Mouse (Mus musculus) liver, embryonic 11.5 days (tissue): ENCODE data around the gene Armh3. TPM values are rescaled to one million over a fixed set of nuclear protein-coding genes. Genes with fewer than 3 reads are reported as not detected.
A peak's percentile ranks its signal among the peaks of the same experiment; 100 is the strongest.

Experiments
- ATAC-seq: fragments of 200-750 bp; cut with Nextera tagmentation; replicated peaks from 2 replicates; pipeline ENCODE4 v1.8.0; 2017; ENCODE audit warnings: moderate number of reproducible peaks, mild to moderate bottlenecking, moderate TSS enrichment, moderate library complexity; ENCODE audit not compliant: low FRiP score
- DNase-seq: peaks from one replicate; pipeline ENCODE4 v3.0.0-alpha.2; 2017; ENCODE audit warnings: low spot score
- H3K27ac ChIP-seq: fragments of 300-500 bp; sonication (generic); 2 replicates; pipeline ENCODE4 v1.5.1; 2014; ENCODE audit warnings: mild to moderate bottlenecking, low read depth, low read length, control low read depth
- H3K27me3 ChIP-seq: fragments of 300-500 bp; sonication (generic); replicated peaks from 2 replicates; pipeline ENCODE4 v1.6.1; 2014; ENCODE audit warnings: low read length, mixed read lengths; ENCODE audit not compliant: control insufficient read depth, insufficient read depth
- H3K36me3 ChIP-seq: fragments of 300-500 bp; sonication (generic); 2 replicates; pipeline ENCODE4 v1.6.1; 2014; ENCODE audit warnings: mild to moderate bottlenecking, low read length, moderate library complexity, mixed read lengths; ENCODE audit not compliant: control insufficient read depth, insufficient read depth
- H3K4me1 ChIP-seq: fragments of 300-500 bp; sonication (generic); replicated peaks from 2 replicates; pipeline ENCODE4 v1.6.1; 2014; ENCODE audit warnings: low read length, mixed read lengths; ENCODE audit not compliant: control insufficient read depth, insufficient read depth
- H3K4me2 ChIP-seq: fragments of 300-500 bp; sonication (generic); 2 replicates; pipeline ENCODE4 v1.6.1; 2014; ENCODE audit warnings: mild to moderate bottlenecking, control low read depth, moderate library complexity
- H3K4me3 ChIP-seq: fragments of 300-500 bp; sonication (generic); 2 replicates; pipeline ENCODE4 v1.5.1; 2014; ENCODE audit warnings: low read depth, low read length, control low read depth
- H3K9ac ChIP-seq: fragments of 300-500 bp; sonication (generic); 2 replicates; pipeline ENCODE4 v1.6.1; 2014; ENCODE audit warnings: low read depth, low read length, control low read depth
- H3K9me3 ChIP-seq: fragments of 300-500 bp; sonication (generic); 2 replicates; pipeline ENCODE4 v1.6.1; 2016; ENCODE audit warnings: low read length, inconsistent platforms, mixed read lengths; ENCODE audit not compliant: control insufficient read depth
- WGBS: fragments of 180-500 bp; shearing (Covaris S2); extraction: QIAGEN DNeasy Blood & Tissue Kit; methylation state at CpG from one replicate; pipeline ENCODE4 v1.1.7; 2014; 5-methylcytosine and 5-hydroxymethylcytosine counted together
- polyA plus RNA-seq: library from polyadenylated mRNA; unstranded; fragments of >200 nt; fragmentation: Nextera tagmentation; extraction: Ambion mirVana; gene quantifications from 2 replicates; pipeline ENCODE4 v1.2.1, GENCODE M21; 2014

Gene Armh3
- polyA plus RNA-seq, 1 experiment from 2014 or later: 9.2 TPM

- H3K4me1 ChIP-seq: peaks cover 4% of the 10 kb centered on the region; the same call in 1 of the 2 replicates
- H3K4me2 ChIP-seq: peak overlapping the region; percentile 28
- 27% methylated on average over 10 of the region's 10 CpGs for WGBS
- no peaks in the 10 kb centered on the region for H3K9me3 ChIP-seq
- ATAC-seq (no peak), DNase-seq (peak; percentile 36)
- H3K27ac ChIP-seq: 0 out of 2 replicates have a peak overlapping the region, but pooled peaks have one; percentile 27
- no peak overlapping the region for H3K9ac ChIP-seq
- no peaks in the 10 kb centered on the region for H3K27me3 ChIP-seq
- H3K4me3 ChIP-seq: no peak overlapping the region
- H3K36me3 ChIP-seq: no peaks in the 10 kb centered on the region
These were observed 154.9 kb downstream of the Armh3 start for GRCm38 (mm10) chr19:45843424-45843823.

- Histone ChIP-seq H3K9ac (no peak overlapping the region), H3K36me3 (no peaks in the 10 kb centered on the region), H3K27ac (no peak overlapping the region), H3K4me2 (no peak overlapping the region), H3K4me3 (no peak overlapping the region), H3K9me3 (no peaks in the 10 kb centered on the region), H3K27me3 (no peaks in the 10 kb centered on the region), H3K4me1 (no peaks in the 10 kb centered on the region)
- no peak for ATAC-seq
- WGBS: 85% methylated on average over 12 of the region's 12 CpGs
- DNase-seq: no peak
These were observed 161.0 kb downstream of the Armh3 start for GRCm38 (mm10) chr19:45837050-45837994.

GRCm38 (mm10) chr19:45835490-45835889 lies 162.8 kb downstream of the Armh3 start:
- WGBS: 58% methylated on average over 10 of the region's 10 CpGs
- no peak overlapping the region for H3K4me2 ChIP-seq
- H3K36me3 ChIP-seq: no peaks in the 10 kb centered on the region
- no peak overlapping the region for H3K4me3 ChIP-seq
- no peak overlapping the region for H3K27ac ChIP-seq
- H3K9ac ChIP-seq: no peak overlapping the region
- H3K27me3 ChIP-seq: no peaks in the 10 kb centered on the region
- no peaks in the 10 kb centered on the region for H3K9me3 ChIP-seq
- DNase-seq: no peak
- no peak for ATAC-seq
- H3K4me1 ChIP-seq: no peaks in the 10 kb centered on the region

- H3K27me3 ChIP-seq: no peaks in the 10 kb centered on the region
- no peak overlapping the region for H3K4me3 ChIP-seq
- H3K27ac ChIP-seq: no peak overlapping the region
- H3K36me3 ChIP-seq: no peaks in the 10 kb centered on the region
- no peak overlapping the region for H3K4me2 ChIP-seq
- no peaks in the 10 kb centered on the region for H3K9me3 ChIP-seq
- 87% methylated on average over 10 of the region's 10 CpGs for WGBS
- H3K4me1 ChIP-seq: no peaks in the 10 kb centered on the region
- DNase-seq: no peak
- H3K9ac ChIP-seq: no peak overlapping the region
- ATAC-seq: no peak
These were observed 164.6 kb downstream of the Armh3 start for GRCm38 (mm10) chr19:45833665-45834064.

GRCm38 (mm10) chr19:45830679-45831078 lies 167.6 kb downstream of the Armh3 start:
- H3K4me1 ChIP-seq: no peaks in the 10 kb centered on the region
- DNase-seq: no peak
- H3K9ac ChIP-seq: no peak overlapping the region
- H3K36me3 ChIP-seq: 0 out of 2 replicates have a peak, but pooled peaks cover 2% of the 10 kb centered on the region
- H3K9me3 ChIP-seq: no peaks in the 10 kb centered on the region
- H3K27me3 ChIP-seq: no peaks in the 10 kb centered on the region
- no peak overlapping the region for H3K4me2 ChIP-seq
- H3K27ac ChIP-seq: no peak overlapping the region
- H3K4me3 ChIP-seq: no peak overlapping the region
- ATAC-seq: no peak
- 52% methylated on average over 2 of the region's 2 CpGs for WGBS

GRCm38 (mm10) chr19:45827736-45828135 lies 170.6 kb downstream of the Armh3 start:
- 0 out of 2 replicates have a peak, but pooled peaks cover 2% of the 10 kb centered on the region for H3K36me3 ChIP-seq
- H3K27ac ChIP-seq: no peak overlapping the region
- H3K27me3 ChIP-seq: no peaks in the 10 kb centered on the region
- no peak overlapping the region for H3K4me3 ChIP-seq
- no peak for ATAC-seq
- no peaks in the 10 kb centered on the region for H3K9me3 ChIP-seq
- H3K4me2 ChIP-seq: no peak overlapping the region
- no peak for DNase-seq
- H3K9ac ChIP-seq: no peak overlapping the region
- no peaks in the 10 kb centered on the region for H3K4me1 ChIP-seq
- WGBS: 84% methylated on average over 3 of the region's 3 CpGs

- H3K9me3 ChIP-seq: no peaks in the 10 kb centered on the region
- H3K4me1 ChIP-seq: no peaks in the 10 kb centered on the region
- no peaks in the 10 kb centered on the region for H3K27me3 ChIP-seq
- no peak for ATAC-seq
- no peak overlapping the region for H3K4me3 ChIP-seq
- 0 out of 2 replicates have a peak, but pooled peaks cover 2% of the 10 kb centered on the region for H3K36me3 ChIP-seq
- WGBS: 77% methylated on average over 5 of the region's 5 CpGs
- H3K27ac ChIP-seq: no peak overlapping the region
- H3K9ac ChIP-seq: no peak overlapping the region
- DNase-seq: no peak
- no peak overlapping the region for H3K4me2 ChIP-seq
These were observed 171.2 kb downstream of the Armh3 start for GRCm38 (mm10) chr19:45827125-45827524.

GRCm38 (mm10) chr19:45826146-45826545 lies 172.1 kb downstream of the Armh3 start:
- Histone ChIP-seq H3K27me3 (no peaks in the 10 kb centered on the region), H3K27ac (no peak overlapping the region), H3K4me2 (no peak overlapping the region), H3K9me3 (no peaks in the 10 kb centered on the region), H3K36me3 (0 out of 2 replicates have a peak, but pooled peaks cover 2% of the 10 kb centered on the region), H3K9ac (no peak overlapping the region), H3K4me3 (no peak overlapping the region), H3K4me1 (no peaks in the 10 kb centered on the region)
- ATAC-seq: no peak
- DNase-seq: no peak
- 73% methylated on average over 3 of the region's 3 CpGs for WGBS

GRCm38 (mm10) chr19:45821832-45822231 lies 176.5 kb downstream of the Armh3 start:
- Histone ChIP-seq H3K9ac (no peak overlapping the region), H3K4me3 (no peak overlapping the region), H3K36me3 (no peaks in the 10 kb centered on the region), H3K27ac (no peak overlapping the region), H3K4me2 (no peak overlapping the region), H3K9me3 (no peaks in the 10 kb centered on the region), H3K4me1 (no peaks in the 10 kb centered on the region; the same call in 1 of the 2 replicates), H3K27me3 (peaks cover under 1% of the 10 kb centered on the region)
- no peak for ATAC-seq
- 83% methylated on average over 5 of the region's 5 CpGs for WGBS
- DNase-seq: no peak
